Mouse (Mus musculus): ENCODE measurements around the gene Astn2. TPM values are rescaled to one million over a fixed set of nuclear protein-coding genes. Genes with fewer than 3 reads are reported as not detected.

Gene Astn2
- polyA plus RNA-seq, 1 experiment from 2014 or later, result 0.18 TPM

DNA sequence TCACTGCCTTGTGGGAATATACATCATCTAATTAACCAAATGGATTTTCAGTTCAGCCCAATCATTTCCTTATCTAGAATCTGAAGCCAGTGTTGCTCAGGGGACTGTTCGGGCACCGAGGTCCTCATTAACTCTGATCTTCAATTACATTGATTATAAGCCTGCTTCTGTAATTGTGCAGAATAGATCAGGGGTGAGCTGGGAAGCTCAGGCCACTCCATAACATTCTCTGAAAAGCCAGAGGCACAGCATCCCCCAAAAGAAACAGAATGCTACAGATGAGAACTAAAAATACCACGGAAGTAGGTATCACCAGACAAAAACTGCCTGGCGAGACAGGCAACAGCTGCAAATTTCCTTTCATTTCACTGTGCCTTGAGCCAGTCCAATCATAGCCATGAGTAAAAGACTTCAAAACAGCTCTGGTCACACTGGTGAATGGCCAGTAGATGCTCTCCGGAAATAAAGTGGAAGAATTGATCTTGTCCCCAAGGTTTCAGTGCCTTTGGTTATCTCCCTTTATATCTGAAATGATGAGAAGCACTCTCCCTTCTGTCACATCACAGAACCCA is 445.1 kb downstream of the Astn2 start:
- Histone ChIP-seq H3K36me3 (ENCODE audit: control insufficient read depth, insufficient read depth) (no peaks in the 10 kb centered on the region), H3K4me1 (replicated peaks; ENCODE audit: control insufficient read depth, insufficient read depth, low read length) (no peaks in the 10 kb centered on the region), H3K27me3 (replicated peaks; ENCODE audit: control insufficient read depth, insufficient read depth, low read length) (no peaks in the 10 kb centered on the region), H3K4me3 (ENCODE audit: low read depth, low read length) (no peak overlapping the region), H3K9me3 (ENCODE audit: control insufficient read depth) (no peaks in the 10 kb centered on the region), H3K27ac (ENCODE audit: low read depth, low read length) (no peak overlapping the region), H3K9ac (ENCODE audit: low read depth, low read length) (no peak overlapping the region), H3K4me2 (replicated peaks; ENCODE audit: low read depth) (no peak overlapping the region)
- WGBS, result 86% methylated on average over 5 of the region's 5 CpGs
- no peak for TF ChIP-seq CTCF (IDR thresholded peaks at IDR 0.05; ENCODE audit: low read depth)
- no peak for ATAC-seq

DNA sequence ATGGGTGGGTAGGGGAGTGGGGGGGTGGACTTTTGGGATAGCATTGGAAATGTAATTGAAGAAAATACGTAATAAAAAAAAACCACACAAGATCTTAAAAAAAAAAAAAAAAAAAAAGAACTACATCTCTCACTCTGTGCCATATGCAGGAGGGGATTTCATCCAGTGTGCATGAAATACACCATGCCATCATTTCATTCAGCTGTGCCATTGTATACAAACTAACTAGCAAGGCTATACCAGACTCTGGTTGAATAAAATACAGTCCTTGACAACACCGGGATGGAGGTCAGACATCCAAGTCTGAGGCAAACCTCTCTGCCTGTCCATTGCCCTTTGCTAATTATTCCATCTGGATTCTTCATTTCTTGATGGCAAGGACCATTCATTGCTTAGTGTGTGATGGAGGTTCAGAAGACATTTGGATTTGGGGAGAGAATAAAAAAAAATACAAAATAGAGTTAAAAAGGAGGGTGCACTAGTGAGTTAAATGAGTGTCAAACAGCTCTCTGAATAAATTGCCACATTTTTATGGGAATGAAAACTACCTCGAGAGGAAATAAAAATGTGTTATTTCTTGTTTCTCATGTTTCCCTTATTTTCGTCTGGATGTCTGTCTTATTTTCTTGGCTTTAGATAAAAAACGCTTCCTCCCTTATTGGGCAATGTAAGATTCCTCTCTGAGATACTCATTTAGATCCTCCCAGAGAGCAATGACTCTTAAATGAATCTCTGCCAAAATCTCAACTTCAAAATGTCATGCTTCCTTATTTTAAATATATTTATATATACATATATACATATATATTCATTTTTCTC is 445.8 kb downstream of the Astn2 start:
- no peaks in the 10 kb centered on the region for H3K27me3 ChIP-seq (replicated peaks; ENCODE audit: control insufficient read depth, insufficient read depth, low read length)
- no peaks in the 10 kb centered on the region for H3K4me1 ChIP-seq (replicated peaks; ENCODE audit: control insufficient read depth, insufficient read depth, low read length)
- H3K9ac ChIP-seq (ENCODE audit: low read depth, low read length), result no peak overlapping the region
- no peak overlapping the region for H3K4me3 ChIP-seq (ENCODE audit: low read depth, low read length)
- no peak for TF ChIP-seq CTCF (IDR thresholded peaks at IDR 0.05; ENCODE audit: low read depth)
- no peak for ATAC-seq
- no peak overlapping the region for H3K4me2 ChIP-seq (replicated peaks; ENCODE audit: low read depth)
- no peak overlapping the region for H3K27ac ChIP-seq (ENCODE audit: low read depth, low read length)
- H3K9me3 ChIP-seq (ENCODE audit: control insufficient read depth), result no peaks in the 10 kb centered on the region
- 80% methylated on average over 5 of the region's 5 CpGs for WGBS
- H3K36me3 ChIP-seq (ENCODE audit: control insufficient read depth, insufficient read depth), result no peaks in the 10 kb centered on the region

DNA sequence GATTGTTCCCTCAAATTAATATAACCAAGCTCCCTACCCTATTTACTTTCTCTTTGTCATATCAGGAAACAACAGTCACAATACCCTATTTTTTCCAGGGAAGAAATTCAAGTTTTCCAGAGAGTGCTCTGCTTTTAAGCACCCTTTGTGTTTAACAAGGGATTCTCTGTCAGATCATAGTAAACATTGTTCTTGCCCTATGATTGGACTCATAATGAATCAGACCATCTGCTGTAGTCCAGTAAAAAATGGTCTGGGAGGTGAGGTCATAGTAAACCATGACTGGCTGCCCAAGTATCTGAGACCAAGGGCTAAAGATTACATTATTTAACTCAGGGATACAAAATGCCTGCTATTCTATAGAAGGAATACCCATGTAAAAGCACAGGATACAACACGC is 452.5 kb downstream of the Astn2 start:
- H3K27me3 ChIP-seq (replicated peaks; ENCODE audit: control insufficient read depth, insufficient read depth, low read length), result no peaks in the 10 kb centered on the region
- H3K4me1 ChIP-seq (replicated peaks; ENCODE audit: control insufficient read depth, insufficient read depth, low read length), result no peaks in the 10 kb centered on the region
- ATAC-seq, result no peak
- TF ChIP-seq CTCF (IDR thresholded peaks at IDR 0.05; ENCODE audit: low read depth), result no peak
- H3K36me3 ChIP-seq (ENCODE audit: control insufficient read depth, insufficient read depth), result no peaks in the 10 kb centered on the region
- WGBS, result 78% methylated on average over 1 of the region's 1 CpGs
- H3K4me2 ChIP-seq (replicated peaks; ENCODE audit: low read depth), result no peak overlapping the region
- no peak overlapping the region for H3K4me3 ChIP-seq (ENCODE audit: low read depth, low read length)
- no peak overlapping the region for H3K9ac ChIP-seq (ENCODE audit: low read depth, low read length)
- H3K9me3 ChIP-seq (ENCODE audit: control insufficient read depth), result no peaks in the 10 kb centered on the region
- H3K27ac ChIP-seq (ENCODE audit: low read depth, low read length), result no peak overlapping the region

DNA sequence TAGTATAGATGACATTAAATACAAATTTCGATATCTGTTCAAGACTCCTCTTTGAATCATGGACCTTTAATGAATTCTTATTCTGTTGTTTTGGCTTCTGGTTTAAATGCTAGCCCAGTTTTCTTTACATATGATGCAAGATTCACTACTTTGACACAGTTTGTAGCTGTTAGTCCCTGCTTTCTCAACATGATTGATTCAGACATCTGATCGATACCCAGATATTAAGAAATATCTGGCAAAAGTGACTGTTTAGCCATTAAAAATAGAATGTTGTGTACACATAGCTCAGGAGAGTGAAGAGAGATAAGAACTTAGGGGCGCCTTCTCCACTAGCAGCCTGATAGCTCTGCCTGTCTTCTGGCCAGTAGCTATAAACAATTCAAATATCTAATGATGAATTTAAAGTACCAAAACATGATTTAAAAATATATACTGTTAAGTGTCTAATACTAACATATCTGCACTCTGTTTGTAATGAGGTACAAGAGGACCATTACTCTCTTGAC is 457.2 kb downstream of the Astn2 start:
- no peak for TF ChIP-seq CTCF (IDR thresholded peaks at IDR 0.05; ENCODE audit: low read depth)
- H3K9ac ChIP-seq (ENCODE audit: low read depth, low read length), result no peak overlapping the region
- no peak overlapping the region for H3K27ac ChIP-seq (ENCODE audit: low read depth, low read length)
- H3K27me3 ChIP-seq (replicated peaks; ENCODE audit: control insufficient read depth, insufficient read depth, low read length), result no peaks in the 10 kb centered on the region
- H3K4me1 ChIP-seq (replicated peaks; ENCODE audit: control insufficient read depth, insufficient read depth, low read length), result no peaks in the 10 kb centered on the region
- no peaks in the 10 kb centered on the region for H3K36me3 ChIP-seq (ENCODE audit: control insufficient read depth, insufficient read depth)
- H3K4me3 ChIP-seq (ENCODE audit: low read depth, low read length), result no peak overlapping the region
- H3K4me2 ChIP-seq (replicated peaks; ENCODE audit: low read depth), result no peak overlapping the region
- 72% methylated on average over 3 of the region's 3 CpGs for whole genome bisulfite sequencing
- H3K9me3 ChIP-seq (ENCODE audit: control insufficient read depth), result no peaks in the 10 kb centered on the region
- ATAC-seq, result no peak

DNA sequence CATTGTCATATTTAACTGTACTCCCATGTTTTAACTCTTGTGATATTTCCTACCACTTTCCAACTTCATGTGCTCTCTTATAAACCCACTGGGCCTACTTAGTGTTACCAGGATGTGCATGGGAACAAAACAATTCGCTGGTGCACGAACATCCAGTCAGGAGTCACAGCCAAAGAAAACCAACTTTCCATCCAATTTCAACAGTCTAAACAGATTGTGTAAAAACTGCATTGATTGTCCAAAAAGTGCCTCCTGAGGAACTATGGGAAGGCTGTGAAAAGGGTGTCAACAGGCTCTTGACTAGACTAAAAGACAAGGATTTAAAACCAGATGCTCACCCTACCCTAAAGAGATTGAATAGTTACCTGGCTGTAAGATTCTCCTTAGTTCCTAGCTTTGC is 458.4 kb downstream of the Astn2 start:
- no peak overlapping the region for H3K4me3 ChIP-seq (ENCODE audit: low read depth, low read length)
- no peaks in the 10 kb centered on the region for H3K36me3 ChIP-seq (ENCODE audit: control insufficient read depth, insufficient read depth)
- no peaks in the 10 kb centered on the region for H3K9me3 ChIP-seq (ENCODE audit: control insufficient read depth)
- no peaks in the 10 kb centered on the region for H3K27me3 ChIP-seq (replicated peaks; ENCODE audit: control insufficient read depth, insufficient read depth, low read length)
- ATAC-seq, result no peak
- H3K4me1 ChIP-seq (replicated peaks; ENCODE audit: control insufficient read depth, insufficient read depth, low read length), result no peaks in the 10 kb centered on the region
- WGBS, result 85% methylated on average over 2 of the region's 2 CpGs
- no peak for TF ChIP-seq CTCF (IDR thresholded peaks at IDR 0.05; ENCODE audit: low read depth)
- H3K9ac ChIP-seq (ENCODE audit: low read depth, low read length), result no peak overlapping the region
- no peak overlapping the region for H3K27ac ChIP-seq (ENCODE audit: low read depth, low read length)
- H3K4me2 ChIP-seq (replicated peaks; ENCODE audit: low read depth), result no peak overlapping the region

DNA sequence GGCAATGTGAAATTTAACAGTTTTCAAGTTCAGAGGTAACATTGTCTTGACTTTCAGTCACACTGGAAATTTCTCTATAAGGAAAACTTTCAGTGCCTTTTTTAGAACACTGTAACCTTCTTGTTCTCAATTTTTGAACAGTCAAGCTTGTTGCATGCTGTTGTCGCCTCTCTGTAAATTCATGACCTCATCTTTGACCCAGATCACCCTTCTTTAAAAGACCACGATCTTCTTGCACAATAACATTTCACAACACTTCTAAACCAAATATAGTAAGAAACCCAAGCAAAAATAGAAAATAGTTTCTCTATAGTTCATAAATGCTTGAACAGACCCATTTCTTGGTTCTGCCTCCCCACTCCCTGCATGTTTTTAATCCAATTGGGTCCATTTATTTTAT is 473.5 kb downstream of the Astn2 start:
- TF ChIP-seq CTCF (IDR thresholded peaks at IDR 0.05; ENCODE audit: low read depth), result no peak
- H3K27me3 ChIP-seq (replicated peaks; ENCODE audit: control insufficient read depth, insufficient read depth, low read length), result no peaks in the 10 kb centered on the region
- H3K27ac ChIP-seq (ENCODE audit: low read depth, low read length), result no peak overlapping the region
- no peak overlapping the region for H3K9ac ChIP-seq (ENCODE audit: low read depth, low read length)
- H3K4me3 ChIP-seq (ENCODE audit: low read depth, low read length), result no peak overlapping the region
- no peaks in the 10 kb centered on the region for H3K9me3 ChIP-seq (ENCODE audit: control insufficient read depth)
- no peak for ATAC-seq
- no peak overlapping the region for H3K4me2 ChIP-seq (replicated peaks; ENCODE audit: low read depth)
- H3K36me3 ChIP-seq (ENCODE audit: control insufficient read depth, insufficient read depth), result no peaks in the 10 kb centered on the region
- WGBS, result 78% methylated on average over 2 of the region's 2 CpGs
- H3K4me1 ChIP-seq (replicated peaks; ENCODE audit: control insufficient read depth, insufficient read depth, low read length), result no peaks in the 10 kb centered on the region
